Mouse (Mus musculus) kidney, adult 11 months (tissue): ENCODE measurements at regions not wholly inside any gene's neighbourhood (a gene's known extent, or its start where the extent isn't known, plus 50 kb on each side); places are given as distances from the start of the nearest gene placed in this dataset.

Experiments
- DNase-seq: peaks from one replicate; pipeline ENCODE4 v3.0.0; 2022

- DNase-seq, result no peak
Measured at GRCm38 (mm10) chr4:55282474-55282873, 67.4 kb upstream of the Rad23b start.

GRCm38 (mm10) chr4:55284722-55285225 is 65.1 kb upstream of the Rad23b start:
- DNase-seq, result no peak

GRCm38 (mm10) chr4:55285641-55286040 is 64.2 kb upstream of the Rad23b start:
- no peak for DNase-seq

GRCm38 (mm10) chr4:55288456-55288855 is 61.4 kb upstream of the Rad23b start:
- no peak for DNase-seq

- no peak for DNase-seq
Measured at GRCm38 (mm10) chr4:55292277-55292676, 57.6 kb upstream of the Rad23b start.

- no peak for DNase-seq
Measured at GRCm38 (mm10) chr4:55292701-55293100, 57.1 kb upstream of the Rad23b start.

GRCm38 (mm10) chr4:55293347-55294079 is 56.3 kb upstream of the Rad23b start:
- DNase-seq, result no peak

- DNase-seq, result no peak
Measured at GRCm38 (mm10) chr4:55294255-55294687, 55.6 kb upstream of the Rad23b start.

- no peak for DNase-seq
Measured at GRCm38 (mm10) chr4:55297841-55298240, 52.0 kb upstream of the Rad23b start.
